Mouse (Mus musculus) left cerebral cortex, adult 11 months (tissue): Measurements from ENCODE around the gene S100a11.
"Not testable (repeated sequence)": the region's sequence is repeated elsewhere in the genome, so short reads cannot be mapped to it uniquely, and the experiment has no call there.

Experiments
- DNase-seq: peaks from one replicate; pipeline ENCODE4 v3.0.0; 2022; ENCODE audit warnings: low spot score

The S100a11 gene

GRCm38 (mm10) chr3:93522611-93523010 lies 2.3 kb downstream of the S100a11 start:
- peak; percentile 8 for DNase-seq

- no peak for DNase-seq
Observed at GRCm38 (mm10) chr3:93527300-93527699, 7.0 kb downstream of the S100a11 start.

- no peak for DNase-seq
Observed at GRCm38 (mm10) chr3:93528807-93529206, 8.5 kb downstream of the S100a11 start.

- no peak for DNase-seq
Observed at GRCm38 (mm10) chr3:93537068-93537576, 16.8 kb downstream of the S100a11 start.

- DNase-seq, result no peak
Observed at GRCm38 (mm10) chr3:93538486-93538885, 18.2 kb downstream of the S100a11 start.

- DNase-seq, result no peak
Observed at GRCm38 (mm10) chr3:93541501-93541900, 21.2 kb downstream of the S100a11 start.

GRCm38 (mm10) chr3:93544170-93544569 lies 23.9 kb downstream of the S100a11 start:
- not testable (repeated sequence) for DNase-seq

- peak; percentile 62 for DNase-seq
Observed at GRCm38 (mm10) chr3:93547099-93547648, 26.9 kb downstream of the S100a11 start.

- no peak for DNase-seq
Observed at GRCm38 (mm10) chr3:93547749-93548540, 27.7 kb downstream of the S100a11 start.

GRCm38 (mm10) chr3:93548541-93549266 lies 28.4 kb downstream of the S100a11 start:
- no peak for DNase-seq

GRCm38 (mm10) chr3:93549986-93550385 lies 29.7 kb downstream of the S100a11 start:
- DNase-seq, result no peak

- DNase-seq, result no peak
Observed at GRCm38 (mm10) chr3:93551950-93552901, 31.9 kb downstream of the S100a11 start.

GRCm38 (mm10) chr3:93553311-93553710 lies 33.0 kb downstream of the S100a11 start:
- no peak for DNase-seq

- DNase-seq, result no peak
Observed at GRCm38 (mm10) chr3:93553765-93554378, 33.6 kb downstream of the S100a11 start.

- DNase-seq, result no peak
Observed at GRCm38 (mm10) chr3:93554379-93554980, 34.2 kb downstream of the S100a11 start.

GRCm38 (mm10) chr3:93554981-93555877 lies 34.9 kb downstream of the S100a11 start, which contains the start of gene S100a10:
Gene S100a10, plus strand, starts transcription at chr3:93555080.
- no peak for DNase-seq

GRCm38 (mm10) chr3:93555878-93556254 lies 35.6 kb downstream of the S100a11 start:
- DNase-seq, result no peak

- DNase-seq, result no peak
Observed at GRCm38 (mm10) chr3:93556599-93556998, 36.3 kb downstream of the S100a11 start.

GRCm38 (mm10) chr3:93557471-93557870 lies 37.2 kb downstream of the S100a11 start:
- no peak for DNase-seq

- no peak for DNase-seq
Observed at GRCm38 (mm10) chr3:93559961-93560360, 39.7 kb downstream of the S100a11 start.
